Mouse (Mus musculus) induced T-regulatory cell, adult 2 months (primary cell): ENCODE measurements around the gene Slc38a4.

Experiments
- DNase-seq: peaks from one replicate; pipeline ENCODE4 v3.0.0-alpha.2; 2012; ENCODE audit warnings: low read depth

The Slc38a4 gene

DNA sequence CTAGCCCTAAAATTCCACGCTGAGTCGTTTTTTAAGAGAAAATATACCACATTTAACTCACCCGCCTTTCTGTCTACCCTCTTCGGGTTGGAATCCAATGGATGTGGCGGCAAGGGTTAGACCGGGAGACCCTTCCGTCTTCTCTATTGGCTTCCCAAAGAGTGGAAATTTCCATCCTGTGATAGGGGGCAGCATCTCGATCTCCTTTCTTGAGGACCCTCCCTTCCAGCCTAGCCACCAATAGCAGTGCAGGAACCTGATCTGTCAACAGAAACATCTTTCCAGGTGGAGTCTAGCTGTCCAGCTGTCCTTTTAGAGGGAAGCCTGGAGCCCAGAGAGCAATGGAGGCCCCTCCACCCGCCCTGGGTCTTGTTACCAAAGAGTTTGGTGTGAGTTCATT, at the start of gene Slc38a4:
TSS of gene Slc38a4 (minus strand) at position 163 of the 400 bp plus-strand sequence.
- no peak for DNase-seq

DNA sequence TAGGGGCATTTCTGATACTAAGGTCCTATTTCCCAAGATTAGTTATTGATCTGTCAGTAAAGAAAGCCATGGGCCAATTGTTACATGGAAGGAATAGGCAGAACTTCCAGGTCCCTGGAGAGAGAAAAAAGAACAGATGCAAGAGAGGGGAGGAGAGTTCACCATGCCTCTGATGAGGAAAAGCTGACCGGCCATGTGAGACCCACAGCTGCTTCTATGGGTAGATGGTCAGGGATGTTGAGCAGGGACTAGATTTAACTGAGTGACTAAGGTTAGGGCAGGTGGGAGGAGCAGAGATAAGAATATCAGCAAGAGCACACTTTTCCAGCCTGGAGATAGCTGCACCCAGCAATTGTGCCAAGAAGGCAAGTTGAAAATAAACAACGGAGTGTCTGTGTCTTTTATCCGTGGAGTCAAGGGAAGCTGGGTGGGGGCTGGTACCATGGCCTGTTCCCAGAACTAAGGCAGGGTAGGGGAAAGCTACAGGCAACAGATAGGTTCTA, 49.2 kb upstream of the Slc38a4 start:
- DNase-seq: no peak

- DNase-seq: no peak
Observed at GRCm38 (mm10) chr15:97104048-97104447, 48.3 kb upstream of the Slc38a4 start.

GRCm38 (mm10) chr15:97102811-97103210, 47.1 kb upstream of the Slc38a4 start:
- DNase-seq: no peak

DNA sequence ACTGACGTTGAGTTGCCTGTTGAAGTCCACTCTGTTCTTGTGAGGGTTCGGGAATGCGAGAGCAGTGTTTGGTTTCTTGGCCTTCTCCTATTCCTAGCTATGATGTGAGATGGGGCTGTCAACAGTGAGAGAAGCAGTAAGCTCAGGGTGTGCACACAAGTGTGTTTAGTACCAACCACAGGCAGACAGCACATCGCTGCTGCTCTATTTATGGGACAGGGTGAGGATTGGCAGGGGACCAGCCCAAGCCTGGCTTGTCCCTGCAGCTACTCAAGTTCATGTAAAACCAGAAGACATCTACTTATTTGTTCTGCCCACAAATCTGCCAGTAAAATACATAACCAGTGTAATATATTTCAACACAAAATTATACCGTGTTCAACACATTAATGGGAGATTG, 46.4 kb upstream of the Slc38a4 start:
- DNase-seq: no peak

DNA sequence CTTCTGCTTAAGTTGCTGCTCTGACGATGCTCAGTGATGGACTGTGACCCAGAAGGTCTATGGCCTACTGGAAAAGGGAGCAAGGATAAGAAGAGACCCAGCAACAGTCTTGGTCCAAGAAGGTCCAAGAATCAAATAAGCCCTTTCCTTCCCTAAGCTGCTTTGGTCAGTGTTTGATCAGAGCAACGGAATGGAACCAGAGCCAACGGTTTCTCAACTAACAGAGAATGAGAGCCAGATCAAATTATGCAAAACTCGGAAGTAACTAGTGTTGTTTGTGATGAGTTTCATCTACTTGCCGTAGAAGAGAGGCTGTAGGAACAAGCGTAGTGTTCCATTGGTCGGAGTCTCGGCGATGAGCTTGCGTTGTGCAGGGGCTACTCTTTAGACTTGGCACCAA, 43.3 kb upstream of the Slc38a4 start:
- DNase-seq: no peak

DNA sequence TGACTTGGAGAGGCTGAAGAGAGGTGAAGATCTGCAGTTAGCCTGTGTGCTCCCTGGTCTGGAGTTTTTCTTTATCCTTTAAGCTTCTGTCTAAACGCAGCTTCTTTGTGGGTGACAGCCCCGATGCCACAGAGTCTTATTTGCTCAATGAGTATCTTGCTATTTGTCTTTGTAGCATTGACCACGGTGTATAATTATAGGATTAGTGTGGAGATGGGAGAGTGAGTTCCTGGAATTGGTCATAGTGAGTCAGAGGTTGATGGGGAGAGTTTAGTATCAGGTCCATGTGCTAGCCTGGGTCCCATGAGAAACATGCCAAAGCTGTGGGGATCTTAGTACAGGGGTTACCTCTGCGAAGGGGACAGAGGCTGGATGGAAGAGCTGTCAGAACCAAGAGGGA, 41.8 kb upstream of the Slc38a4 start:
- DNase-seq: no peak

DNA sequence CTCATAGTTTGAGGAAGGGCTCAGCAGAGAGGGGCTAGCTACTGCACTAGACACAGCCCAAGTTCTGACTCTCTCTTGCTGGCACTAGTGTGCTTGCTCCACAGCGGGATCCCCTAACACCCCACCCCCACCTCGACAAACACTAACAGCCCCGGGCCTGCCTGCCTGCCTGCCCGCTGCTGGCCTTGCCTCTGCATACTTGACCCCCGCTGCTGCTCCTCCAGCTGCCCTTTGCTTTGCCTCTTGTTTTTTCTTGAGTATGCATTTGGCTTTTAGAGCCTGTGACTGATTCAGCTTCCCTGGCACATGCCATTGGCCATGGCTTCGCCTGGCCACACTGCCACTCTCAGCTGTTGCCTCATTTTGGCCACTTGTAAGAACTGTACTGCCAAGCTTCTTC, 33.8 kb upstream of the Slc38a4 start:
- DNase-seq: no peak

GRCm38 (mm10) chr15:97085833-97086232, 30.1 kb upstream of the Slc38a4 start:
- DNase-seq: no peak

DNA sequence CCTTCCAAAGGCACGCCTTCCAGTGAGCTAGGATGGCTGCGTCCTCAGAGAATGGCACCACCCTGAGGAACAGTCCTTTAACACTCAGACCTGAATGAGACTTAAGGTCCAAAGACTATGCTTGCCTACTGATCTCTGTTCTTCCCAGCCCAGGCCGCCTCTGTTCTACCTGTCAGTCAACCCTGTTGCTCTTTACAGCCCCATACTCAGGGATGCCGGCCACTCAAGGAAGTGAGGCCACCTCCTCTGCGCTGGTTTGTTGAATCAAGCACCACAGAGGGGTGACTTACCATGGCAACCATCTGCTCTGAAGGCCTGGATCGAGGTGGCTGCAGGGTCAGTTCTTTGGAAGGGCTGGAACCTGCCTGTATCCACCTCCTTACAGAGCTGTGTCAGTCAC, 21.9 kb upstream of the Slc38a4 start:
- DNase-seq: no peak

DNA sequence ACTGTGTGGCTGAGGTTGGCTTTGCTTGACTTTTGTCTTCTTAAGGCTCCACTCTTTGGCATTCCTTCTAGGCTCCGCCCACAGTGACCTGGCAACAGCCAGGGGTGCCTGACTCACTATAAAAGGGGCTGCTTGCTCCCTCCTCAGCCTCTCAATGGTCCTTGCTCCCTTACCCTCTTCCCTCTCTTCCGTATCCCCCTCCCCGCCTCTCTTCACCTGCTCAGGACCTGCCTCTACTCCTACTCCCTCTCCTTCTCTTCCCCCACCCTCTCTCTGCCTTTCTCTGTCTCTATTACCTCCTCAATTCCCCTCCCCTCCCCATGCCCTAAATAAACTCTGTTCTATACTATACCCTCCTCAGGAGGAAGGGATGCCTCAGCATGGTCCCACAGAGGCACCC, 20.3 kb upstream of the Slc38a4 start:
- no peak for DNase-seq

DNA sequence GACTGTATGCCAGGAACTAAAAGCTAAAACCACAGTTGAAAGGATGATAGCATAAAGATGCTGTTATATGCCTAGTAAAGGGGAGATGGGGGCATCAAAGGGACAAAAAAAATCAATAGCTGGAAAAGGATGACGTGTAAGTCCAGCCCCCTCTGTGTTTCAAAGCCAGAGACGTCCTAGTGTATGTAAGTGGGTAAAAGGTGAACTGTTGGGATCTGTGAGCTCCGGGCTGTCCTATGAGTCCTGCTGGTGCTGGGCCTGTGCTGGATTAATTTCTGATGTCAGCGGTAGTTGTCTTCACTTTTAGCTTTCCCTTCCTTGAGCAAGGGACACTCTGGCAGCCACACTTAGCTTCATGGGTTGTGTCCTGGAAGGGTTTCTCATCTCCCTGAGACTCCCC, 19.5 kb upstream of the Slc38a4 start:
- DNase-seq: no peak

DNA sequence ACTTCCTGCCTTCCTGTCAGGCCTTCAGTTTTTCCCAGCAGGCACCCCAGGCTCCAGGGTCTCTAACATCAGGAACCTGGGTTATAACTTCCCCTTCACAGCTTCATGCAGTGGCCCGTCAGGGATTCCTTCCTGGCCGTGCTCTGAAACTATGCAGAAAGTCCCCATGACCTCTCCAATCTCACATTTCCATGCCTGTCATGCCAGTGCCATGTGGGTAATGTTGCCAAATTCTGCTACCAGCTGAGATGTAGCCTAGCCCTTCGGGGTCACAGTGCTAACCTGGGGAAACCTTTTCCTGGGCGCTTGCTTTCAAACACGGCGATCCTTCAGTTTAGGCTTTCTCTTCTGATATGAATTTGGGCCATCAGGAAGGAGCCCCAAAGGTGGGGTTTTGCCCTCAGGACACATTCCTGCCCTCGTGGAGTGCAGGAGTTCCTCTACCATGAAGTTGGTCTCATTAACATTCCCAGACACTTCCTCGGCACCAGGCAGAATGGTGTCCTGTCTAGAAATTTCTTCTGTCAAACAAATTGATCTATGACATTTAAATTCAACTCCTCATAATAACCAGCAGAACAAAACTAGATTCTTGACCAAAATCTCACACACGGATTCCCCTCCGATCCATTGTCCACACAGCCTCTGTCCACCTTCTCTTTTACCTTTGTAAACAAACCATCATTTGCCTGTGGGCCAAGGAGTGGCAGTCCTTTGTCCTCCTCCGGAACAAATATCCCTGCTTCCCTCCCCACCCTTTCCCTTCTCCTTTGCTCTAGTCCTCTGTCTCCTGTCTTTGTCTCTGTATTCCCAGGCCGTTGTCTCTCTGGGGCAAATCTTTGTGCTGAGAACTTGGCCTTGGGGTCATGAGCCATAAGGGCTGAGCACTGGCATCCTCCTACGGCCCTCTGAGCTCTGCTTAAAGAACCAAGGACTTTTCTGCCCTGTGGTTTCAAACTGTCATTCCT, 17.4 kb upstream of the Slc38a4 start:
- no peak for DNase-seq

DNA sequence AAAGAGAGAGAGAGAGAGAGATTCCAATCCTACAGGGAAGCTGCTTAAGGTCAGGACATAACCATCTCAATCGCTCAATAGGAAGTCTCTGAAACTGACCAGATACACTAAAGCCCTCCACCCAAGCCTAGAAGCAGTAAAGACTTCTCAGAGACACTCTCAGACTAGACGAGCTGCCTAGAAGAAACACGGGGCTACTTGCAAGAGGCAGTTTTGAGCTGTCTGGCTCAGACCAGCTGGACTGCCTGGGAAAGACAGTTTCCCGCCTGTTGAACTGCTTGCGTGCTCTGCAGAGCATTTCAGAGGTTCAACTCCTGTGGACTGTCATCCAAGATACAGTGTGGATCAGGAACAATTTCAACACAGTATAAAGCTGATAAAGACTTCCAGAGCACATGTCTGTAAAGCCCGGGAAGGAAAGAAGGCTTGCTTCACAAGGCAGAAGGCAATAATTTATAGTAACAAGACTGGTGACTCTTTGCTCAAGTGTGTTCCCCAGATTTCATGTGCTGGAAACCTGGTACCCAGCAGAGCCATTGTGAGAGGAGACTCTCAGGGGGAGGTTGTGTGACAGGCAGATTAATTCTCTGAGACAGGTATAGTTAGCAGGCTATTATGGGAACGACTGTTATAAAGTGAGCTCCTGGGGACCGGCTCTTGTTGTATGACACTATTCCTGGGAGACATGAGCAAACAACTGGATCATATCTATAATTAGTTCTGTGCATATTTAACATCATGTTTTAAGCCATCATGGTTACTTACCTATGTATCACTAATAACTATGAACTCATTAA, 11.8 kb upstream of the Slc38a4 start:
- no peak for DNase-seq

DNA sequence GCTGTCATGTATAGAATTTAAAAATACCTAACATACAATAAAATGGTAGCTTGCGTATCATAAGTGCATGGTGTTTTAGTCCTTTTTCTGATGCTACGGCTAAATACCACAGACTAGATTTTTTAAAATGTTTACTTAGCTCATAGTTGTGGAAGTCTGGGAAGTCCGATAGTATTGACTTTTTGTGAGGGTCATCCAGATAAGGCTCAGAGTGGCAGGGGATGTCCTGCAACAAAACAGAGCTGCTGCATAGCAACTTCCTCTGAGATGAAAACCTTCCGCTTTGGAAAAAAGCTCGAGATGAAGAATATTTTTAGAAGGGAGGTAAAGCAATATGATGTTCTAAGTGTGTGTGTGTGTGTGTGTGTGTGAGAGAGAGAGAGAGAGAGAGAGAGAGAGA, 11.2 kb upstream of the Slc38a4 start:
- no peak for DNase-seq

DNA sequence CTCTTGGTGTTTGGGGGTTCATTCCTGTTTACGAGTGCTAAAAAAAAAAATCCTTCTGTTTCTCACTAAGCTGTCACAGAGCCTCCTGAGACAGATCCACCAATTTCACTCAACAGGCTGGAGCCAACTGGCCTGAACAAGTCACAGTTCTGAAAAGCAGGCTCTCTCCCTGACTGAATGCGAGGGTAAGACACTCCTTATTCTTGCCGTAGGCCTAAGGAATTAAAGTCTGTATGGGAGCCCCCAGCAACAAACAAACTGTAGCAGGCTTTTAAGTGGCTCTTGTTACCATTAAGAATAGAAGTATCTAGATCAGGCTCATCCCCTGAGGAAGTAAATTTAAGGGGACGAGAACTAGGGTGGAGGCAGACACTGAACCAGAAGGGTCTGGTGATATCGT, 7.5 kb upstream of the Slc38a4 start:
- DNase-seq: no peak

DNA sequence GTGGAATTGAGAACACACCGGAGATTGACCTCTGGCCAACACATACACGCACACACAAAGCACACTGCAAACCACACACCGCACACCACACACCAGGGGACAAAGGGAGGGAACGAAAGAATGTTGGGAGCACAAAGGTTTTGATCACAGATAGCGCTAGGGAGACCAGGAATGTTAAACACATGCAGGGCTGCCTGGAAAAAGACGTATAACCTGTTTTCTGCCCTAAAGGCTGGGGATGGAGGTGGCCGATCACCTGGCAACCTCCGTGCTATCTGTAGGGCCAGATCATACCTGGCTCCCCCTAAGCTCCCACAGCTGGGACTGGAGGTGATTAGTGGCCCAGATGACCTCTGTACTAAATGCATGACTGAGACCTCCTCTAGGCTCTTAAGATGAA, 5.2 kb upstream of the Slc38a4 start:
- DNase-seq: no peak

DNA sequence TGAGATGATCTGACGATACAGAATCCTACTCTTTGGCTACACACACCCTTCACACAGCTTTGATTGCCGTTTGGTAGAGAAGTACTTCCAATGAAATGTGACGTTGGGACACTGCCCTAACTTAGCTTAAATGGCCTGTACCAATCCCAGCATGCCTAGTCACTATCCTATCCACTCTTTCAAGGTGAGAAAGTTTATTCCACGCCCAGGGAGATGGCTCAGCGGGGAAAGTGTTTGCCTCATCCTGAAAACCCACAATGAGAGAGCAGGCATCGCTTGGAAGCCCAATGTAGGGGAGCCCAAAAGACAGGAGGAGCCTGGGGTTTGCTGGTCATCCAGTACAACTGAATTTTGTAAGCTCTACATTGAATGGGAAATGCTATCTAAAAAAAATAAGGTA, 4.8 kb upstream of the Slc38a4 start:
- DNase-seq: no peak

DNA sequence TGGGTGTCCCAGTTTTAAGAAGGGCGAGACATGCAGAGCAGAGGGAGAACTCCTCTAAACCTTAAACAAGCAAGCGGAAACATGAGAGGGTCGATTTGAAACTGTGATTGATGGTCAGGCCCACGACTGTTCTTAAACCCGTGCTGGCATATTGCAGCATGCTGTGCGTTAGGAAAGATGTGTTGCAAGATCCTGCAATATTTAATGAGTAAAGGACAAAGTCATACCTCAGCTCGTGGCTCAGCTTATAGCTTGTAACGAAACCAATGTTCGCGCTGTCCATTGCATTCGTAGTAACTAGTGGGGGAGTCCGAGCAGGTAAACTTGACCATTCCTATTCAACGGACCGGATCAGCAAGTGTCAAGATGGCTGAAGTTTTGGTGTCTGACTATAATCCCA, 4.3 kb upstream of the Slc38a4 start:
- DNase-seq: no peak

DNA sequence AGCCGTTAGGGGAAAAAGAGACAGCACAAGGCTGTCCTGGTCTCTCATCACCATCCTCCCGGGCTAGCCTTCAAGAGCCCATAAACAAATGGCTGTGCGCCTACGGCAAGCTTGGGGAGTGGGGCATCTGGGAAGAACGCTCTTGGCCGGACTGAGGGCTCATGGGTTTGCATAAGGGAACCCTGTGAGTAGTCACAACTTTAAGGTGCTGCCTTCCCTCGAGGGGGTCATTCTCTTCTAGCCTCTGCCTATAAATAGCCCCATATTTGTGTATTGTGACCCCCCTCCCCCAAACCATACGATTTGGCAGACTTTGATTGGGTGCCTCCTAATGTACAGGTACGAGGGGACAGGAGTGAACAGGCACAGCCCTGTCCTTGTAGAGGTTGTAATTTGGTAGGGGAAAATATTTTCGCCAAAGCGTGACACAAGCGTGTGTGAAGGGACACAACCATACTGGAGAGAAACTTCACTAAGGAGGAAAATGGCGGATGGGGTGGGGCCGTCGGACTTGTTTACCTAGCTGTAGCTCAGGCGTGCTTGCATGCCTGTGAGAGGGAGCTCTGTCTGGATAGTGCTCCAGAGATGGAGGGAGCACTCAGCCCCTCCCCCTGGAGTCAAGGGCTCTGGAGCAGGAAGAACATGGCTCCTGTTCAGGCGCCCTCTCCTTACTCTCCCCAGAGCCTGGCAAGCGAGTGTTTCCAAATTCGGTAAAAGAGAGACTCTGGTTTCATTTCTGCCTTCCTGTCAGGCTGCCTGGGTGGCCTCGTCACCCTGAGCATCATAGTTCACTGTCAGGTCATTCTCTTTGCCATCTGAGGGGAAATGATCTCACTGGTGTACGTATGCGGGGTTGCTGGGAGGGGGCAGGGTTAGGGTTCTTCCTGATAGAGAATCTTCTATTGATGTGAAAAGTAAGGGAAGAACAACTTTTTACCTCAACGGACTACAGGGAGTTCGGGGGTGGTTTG, 3.6 kb upstream of the Slc38a4 start:
- no peak for DNase-seq

DNA sequence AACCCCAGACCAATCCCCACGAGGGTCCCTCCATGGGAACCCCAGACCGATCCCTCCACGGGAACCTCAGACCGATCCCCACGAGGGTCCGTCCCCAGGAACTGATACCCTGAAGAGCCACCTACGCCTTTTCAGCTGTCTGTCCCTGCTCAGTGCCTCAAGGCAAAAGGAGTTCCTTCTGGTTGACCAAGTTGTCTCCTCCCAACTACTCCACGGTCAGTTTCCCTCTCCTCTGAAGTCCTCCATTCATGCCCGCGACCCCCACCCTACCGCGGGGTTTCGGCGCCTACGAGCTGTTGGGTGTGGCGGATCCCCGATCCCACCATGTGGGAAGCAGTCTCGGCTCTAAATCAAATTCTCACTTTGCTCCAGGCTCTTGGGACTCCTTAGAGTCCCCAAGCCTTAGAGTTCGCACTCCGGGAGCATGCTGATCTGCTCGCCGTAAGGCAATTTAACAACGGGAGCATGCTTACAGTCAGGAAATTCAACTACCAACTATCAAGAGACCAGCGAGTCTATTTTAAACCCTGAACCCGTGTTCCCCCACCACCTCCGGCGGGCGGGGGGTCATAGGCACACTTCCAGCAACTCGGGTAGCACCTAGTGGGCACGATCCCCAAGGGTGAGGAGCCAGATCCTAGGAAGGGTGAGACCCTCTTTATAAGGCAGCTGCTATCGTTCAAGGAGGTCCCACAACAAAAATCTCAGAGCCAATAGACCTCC, 828 bp downstream of the Slc38a4 start:
- no peak for DNase-seq
